ENCODE assay signal across 19 mouse cellular contexts in genomic region chr5:19906636-19907035, GRCm38 (mm10).
DNase-seq lines count a peak whose midpoint lies in the region; ATAC-seq lines count a peak whose summit lies in the region.
"Had no signal": no experiment of that assay in that cellular context is flagged by ENCODE, and none has a peak within 500 bp of the region (broad histone marks: within the 10 kb centered on the region; RNA-seq: fewer than 3 reads in every experiment).

No protein-coding gene starts in this region.

- H3K4me3 ChIP-seq in forebrain, embryonic 13.5 days, result no peak overlapping the region
- H3K4me3 ChIP-seq in forebrain, embryonic 10.5 days, result no peak overlapping the region
- H3K4me3 ChIP-seq in midbrain, embryonic 12.5 days, result no peak overlapping the region
- H3K4me3 ChIP-seq in midbrain, embryonic 10.5 days, result no peak overlapping the region
- H3K4me3 ChIP-seq: heart, adult 2 months had no signal

- no peak overlapping the region for H3K9ac ChIP-seq in forebrain, embryonic 13.5 days
- no peak overlapping the region for H3K9ac ChIP-seq in midbrain, embryonic 12.5 days (replicated peaks)
- H3K9ac ChIP-seq: heart, embryonic 15.5 days had no signal

- no peaks in the 10 kb centered on the region for H3K27me3 ChIP-seq in forebrain, embryonic 13.5 days
- peaks cover 25% of the 10 kb centered on the region for H3K27me3 ChIP-seq in forebrain, embryonic 10.5 days (ENCODE audit: poor library complexity, severe bottlenecking)
- no peaks in the 10 kb centered on the region; the same call in 1 of the 2 replicates for H3K27me3 ChIP-seq in midbrain, embryonic 12.5 days
- H3K27me3 ChIP-seq in midbrain, embryonic 10.5 days (ENCODE audit: low read depth, poor library complexity, severe bottlenecking), result peaks cover 13% of the 10 kb centered on the region
- H3K27me3 ChIP-seq: CH12.LX; heart, embryonic 15.5 days; hindbrain, embryonic 15.5 days had no signal

- ATAC-seq in forebrain, embryonic 13.5 days, result no peak
- ATAC-seq in midbrain, embryonic 12.5 days (ENCODE audit: low FRiP score, low read depth), result peak; percentile 17; the same call in 1 of the 2 replicates
- ATAC-seq: intestine, embryonic 16.5 days had no signal

- H3K36me3 ChIP-seq in forebrain, embryonic 13.5 days (ENCODE audit: poor library complexity, severe bottlenecking), result no peaks in the 10 kb centered on the region
- H3K36me3 ChIP-seq in forebrain, embryonic 10.5 days (replicated peaks), result no peaks in the 10 kb centered on the region
- no peaks in the 10 kb centered on the region for H3K36me3 ChIP-seq in midbrain, embryonic 12.5 days
- H3K36me3 ChIP-seq in midbrain, embryonic 10.5 days, result no peaks in the 10 kb centered on the region
- H3K36me3 ChIP-seq: embryonic facial prominence, embryonic 12.5 days; heart, embryonic 15.5 days; hindbrain, embryonic 15.5 days had no signal

- peak overlapping the region; percentile 72; the same call in 1 of the 2 replicates for H3K4me2 ChIP-seq in forebrain, embryonic 13.5 days
- no peak overlapping the region for H3K4me2 ChIP-seq in midbrain, embryonic 12.5 days (replicated peaks)

- no peak overlapping the region for H3K27ac ChIP-seq in forebrain, embryonic 13.5 days
- no peak overlapping the region for H3K27ac ChIP-seq in forebrain, embryonic 10.5 days
- no peak overlapping the region for H3K27ac ChIP-seq in midbrain, embryonic 12.5 days (replicated peaks)
- H3K27ac ChIP-seq in midbrain, embryonic 10.5 days (replicated peaks), result no peak overlapping the region
- H3K27ac ChIP-seq: embryonic facial prominence, embryonic 12.5 days; heart, adult 2 months; heart, embryonic 15.5 days had no signal

- H3K9me3 ChIP-seq in forebrain, embryonic 13.5 days (replicated peaks), result no peaks in the 10 kb centered on the region
- no peaks in the 10 kb centered on the region for H3K9me3 ChIP-seq in forebrain, embryonic 10.5 days
- H3K9me3 ChIP-seq in midbrain, embryonic 12.5 days, result no peaks in the 10 kb centered on the region
- H3K9me3 ChIP-seq in midbrain, embryonic 10.5 days (replicated peaks), result no peaks in the 10 kb centered on the region
- H3K9me3 ChIP-seq: embryonic facial prominence, embryonic 12.5 days; heart, embryonic 15.5 days; hindbrain, embryonic 15.5 days had no signal

- DNase-seq in forebrain, embryonic 10.5 days (ENCODE audit: extremely low spot score, low spot score), result no peak
- no peak for DNase-seq in midbrain, embryonic 10.5 days (ENCODE audit: low spot score)
- peak; percentile 60 for DNase-seq in retina, postnatal 1 day
- DNase-seq in retina, embryonic 14.5 days (ENCODE audit: low spot score), result no peak
- DNase-seq in heart, adult 11 months, result no peak
- DNase-seq: adrenal gland, adult 8-10 months; adrenal gland, postnatal 36 days; cerebellum, adult 11-12 months; cerebellum, adult 9-10 months; gastrocnemius, postnatal 36 days; heart, adult 2 months; heart, postnatal 14 days had no signal

- 47% methylated on average over 4 of the region's 4 CpGs for WGBS in forebrain, embryonic 13.5 days
- 69% methylated on average over 4 of the region's 4 CpGs for WGBS in forebrain, embryonic 10.5 days
- WGBS in midbrain, embryonic 12.5 days, result 70% methylated on average over 4 of the region's 4 CpGs
- WGBS in midbrain, embryonic 10.5 days, result 70% methylated on average over 4 of the region's 4 CpGs

- peaks cover 24% of the 10 kb centered on the region for H3K4me1 ChIP-seq in forebrain, embryonic 13.5 days
- H3K4me1 ChIP-seq in forebrain, embryonic 10.5 days, result peaks cover 35% of the 10 kb centered on the region
- peaks cover 12% of the 10 kb centered on the region; the same call in 1 of the 2 replicates for H3K4me1 ChIP-seq in midbrain, embryonic 12.5 days
- peaks cover 27% of the 10 kb centered on the region for H3K4me1 ChIP-seq in midbrain, embryonic 10.5 days
